Mouse (Mus musculus) embryonic facial prominence, embryonic 15.5 days (tissue): ENCODE results near the gene Zbtb16. TPM values are rescaled to one million over a fixed set of nuclear protein-coding genes. Genes with fewer than 3 reads are reported as not detected.

ENCODE experiments used
- ATAC-seq: fragments of 200-750 bp; cut with Nextera tagmentation; 2 replicates; pipeline ENCODE4 v1.8.0; 2017; ENCODE audit warnings: low read depth, moderate TSS enrichment; ENCODE audit not compliant: insufficient number of reproducible peaks, low FRiP score, low TSS enrichment
- H3K27ac ChIP-seq: fragments of 300-500 bp; sonication (generic); replicated peaks from 2 replicates; pipeline ENCODE4 v1.5.1; 2015; ENCODE audit warnings: mild to moderate bottlenecking, inconsistent platforms
- H3K27me3 ChIP-seq: fragments of 300-500 bp; sonication (generic); 2 replicates; pipeline ENCODE4 v1.6.1; 2015; ENCODE audit warnings: inconsistent platforms
- H3K36me3 ChIP-seq: fragments of 300-500 bp; sonication (generic); 2 replicates; pipeline ENCODE4 v1.6.1; 2015; ENCODE audit warnings: mild to moderate bottlenecking, inconsistent platforms
- H3K4me1 ChIP-seq: fragments of 300-500 bp; sonication (generic); 2 replicates; pipeline ENCODE4 v1.6.1; 2015; ENCODE audit warnings: inconsistent platforms
- H3K4me2 ChIP-seq: fragments of 300-500 bp; sonication (generic); replicated peaks from 2 replicates; pipeline ENCODE4 v1.6.1; 2015; ENCODE audit warnings: mild to moderate bottlenecking, inconsistent platforms
- H3K4me3 ChIP-seq: fragments of 300-500 bp; sonication (generic); replicated peaks from 2 replicates; pipeline ENCODE4 v1.5.1; 2015; ENCODE audit warnings: mild to moderate bottlenecking, inconsistent platforms
- H3K9ac ChIP-seq: fragments of 300-500 bp; sonication (generic); 2 replicates; pipeline ENCODE4 v1.6.1; 2015; ENCODE audit warnings: inconsistent platforms
- H3K9me3 ChIP-seq: fragments of 300-500 bp; sonication (generic); replicated peaks from 2 replicates; pipeline ENCODE4 v1.6.1; 2016; ENCODE audit warnings: inconsistent platforms
- WGBS: fragments of 180-500 bp; shearing (Covaris S2); methylation state at CpG from one replicate; pipeline ENCODE4 v1.1.7; 2015; 5-methylcytosine and 5-hydroxymethylcytosine counted together
- polyA plus RNA-seq: library from polyadenylated mRNA; unstranded; fragments of >200 nt; fragmentation: Nextera tagmentation; extraction: Ambion mirVana; gene quantifications from 2 replicates; pipeline ENCODE4 v1.2.1, GENCODE M21; 2015

The Zbtb16 gene
- polyA plus RNA-seq, 1 experiment from 2014 or later, result 10.0 TPM

GRCm38 (mm10) chr9:48784937-48785336, 51.1 kb downstream of the Zbtb16 start:
- H3K4me2 ChIP-seq, result no peak overlapping the region
- H3K27ac ChIP-seq, result no peak overlapping the region
- H3K4me1 ChIP-seq, result peaks cover 17% of the 10 kb centered on the region
- ATAC-seq, result no peak
- H3K36me3 ChIP-seq, result no peaks in the 10 kb centered on the region
- WGBS, result 78% methylated on average over 6 of the region's 6 CpGs
- H3K4me3 ChIP-seq, result no peak overlapping the region
- H3K27me3 ChIP-seq, result no peaks in the 10 kb centered on the region
- no peaks in the 10 kb centered on the region for H3K9me3 ChIP-seq
- no peak overlapping the region for H3K9ac ChIP-seq

- H3K36me3 ChIP-seq, result no peaks in the 10 kb centered on the region
- ATAC-seq, result no peak
- 73% methylated on average over 4 of the region's 4 CpGs for WGBS
- H3K4me3 ChIP-seq, result no peak overlapping the region
- no peak overlapping the region for H3K4me2 ChIP-seq
- peaks cover 13% of the 10 kb centered on the region for H3K4me1 ChIP-seq
- no peaks in the 10 kb centered on the region for H3K9me3 ChIP-seq
- no peak overlapping the region for H3K9ac ChIP-seq
- H3K27ac ChIP-seq, result no peak overlapping the region
- no peaks in the 10 kb centered on the region for H3K27me3 ChIP-seq
Measured at GRCm38 (mm10) chr9:48783292-48783691, 52.7 kb downstream of the Zbtb16 start.

DNA sequence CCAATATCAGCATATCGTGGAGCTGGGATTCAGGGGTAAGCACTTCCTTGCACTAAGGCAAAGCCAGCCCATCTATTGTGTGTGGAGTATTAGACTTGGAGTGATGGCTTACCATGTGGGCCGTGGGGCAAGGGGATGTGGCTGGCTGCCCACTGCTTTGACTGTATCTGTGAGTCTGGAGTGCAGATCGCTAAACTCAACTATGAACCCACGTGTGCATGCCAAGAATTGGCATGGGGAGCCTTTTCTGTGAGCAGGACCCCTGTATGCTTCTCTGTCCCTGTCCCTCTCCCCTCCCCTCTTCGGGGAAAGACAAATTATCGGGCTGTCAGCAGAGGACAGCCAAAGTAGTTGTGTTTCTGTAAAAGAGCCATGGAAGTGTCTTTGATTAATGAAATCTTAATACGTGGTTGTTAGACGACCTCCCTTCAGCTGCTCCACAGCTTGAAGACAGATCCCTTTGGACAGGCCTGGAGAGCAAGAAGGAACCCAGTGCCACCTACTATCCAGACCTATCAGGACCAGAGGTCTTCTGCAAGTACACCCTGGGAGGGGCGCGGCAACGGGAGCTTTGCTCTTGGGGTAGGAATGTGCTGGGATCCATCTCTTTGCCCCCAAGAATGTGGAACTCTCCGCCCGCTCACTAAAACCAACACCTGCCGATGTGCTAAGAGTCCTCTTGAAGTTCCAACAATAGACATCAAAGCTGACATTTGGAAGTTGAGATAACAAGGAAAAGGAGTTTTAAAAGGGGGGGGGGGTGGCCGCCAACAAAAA, 53.5 kb downstream of the Zbtb16 start:
- Histone ChIP-seq H3K27me3 (no peaks in the 10 kb centered on the region), H3K36me3 (no peaks in the 10 kb centered on the region), H3K27ac (no peak overlapping the region), H3K4me1 (peaks cover 9% of the 10 kb centered on the region), H3K9me3 (no peaks in the 10 kb centered on the region), H3K4me3 (no peak overlapping the region), H3K4me2 (no peak overlapping the region), H3K9ac (no peak overlapping the region)
- 54% methylated on average over 15 of the region's 15 CpGs for WGBS
- no peak for ATAC-seq

GRCm38 (mm10) chr9:48776268-48776667, 59.8 kb downstream of the Zbtb16 start:
- Histone ChIP-seq H3K36me3 (no peaks in the 10 kb centered on the region), H3K9me3 (no peaks in the 10 kb centered on the region), H3K27ac (no peak overlapping the region), H3K27me3 (no peaks in the 10 kb centered on the region), H3K4me2 (no peak overlapping the region), H3K4me3 (no peak overlapping the region), H3K4me1 (no peaks in the 10 kb centered on the region), H3K9ac (no peak overlapping the region)
- 84% methylated on average over 7 of the region's 7 CpGs for whole genome bisulfite sequencing
- ATAC-seq, result no peak

- no peak overlapping the region for H3K9ac ChIP-seq
- no peak overlapping the region for H3K4me3 ChIP-seq
- H3K27me3 ChIP-seq, result no peaks in the 10 kb centered on the region
- H3K9me3 ChIP-seq, result no peaks in the 10 kb centered on the region
- ATAC-seq, result no peak
- no peak overlapping the region for H3K4me2 ChIP-seq
- no peak overlapping the region for H3K27ac ChIP-seq
- no peaks in the 10 kb centered on the region for H3K36me3 ChIP-seq
- no peaks in the 10 kb centered on the region for H3K4me1 ChIP-seq
- WGBS, result 39% methylated on average over 2 of the region's 2 CpGs
Measured at GRCm38 (mm10) chr9:48775561-48775960, 60.5 kb downstream of the Zbtb16 start.

GRCm38 (mm10) chr9:48773710-48774109, 62.3 kb downstream of the Zbtb16 start:
- H3K27ac ChIP-seq, result no peak overlapping the region
- no peak overlapping the region for H3K9ac ChIP-seq
- no peak overlapping the region for H3K4me3 ChIP-seq
- H3K4me2 ChIP-seq, result no peak overlapping the region
- H3K4me1 ChIP-seq, result no peaks in the 10 kb centered on the region
- no peaks in the 10 kb centered on the region for H3K36me3 ChIP-seq
- H3K27me3 ChIP-seq, result no peaks in the 10 kb centered on the region
- ATAC-seq, result no peak
- 84% methylated on average over 8 of the region's 8 CpGs for WGBS
- H3K9me3 ChIP-seq, result no peaks in the 10 kb centered on the region

DNA sequence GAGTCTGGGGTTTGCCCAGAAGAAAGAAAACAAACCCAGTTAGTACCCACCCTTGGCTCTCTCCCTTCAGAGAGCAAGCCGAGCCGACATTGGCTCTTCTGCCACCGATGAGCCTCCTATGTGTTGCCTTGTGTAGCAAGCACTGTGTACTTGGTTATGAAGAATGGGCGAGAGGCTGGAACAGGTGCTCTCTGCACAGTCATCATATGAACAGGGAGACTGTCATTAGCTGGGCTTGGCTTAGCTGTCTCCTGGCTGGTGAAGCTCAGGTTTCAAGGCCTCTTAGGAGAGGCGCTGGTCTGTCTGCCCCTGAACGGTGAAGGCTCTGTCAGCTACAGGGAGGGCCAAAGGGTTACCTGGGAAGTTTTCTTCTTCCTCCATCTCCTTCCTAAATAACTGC, 62.9 kb downstream of the Zbtb16 start:
- Histone ChIP-seq H3K27me3 (no peaks in the 10 kb centered on the region), H3K4me3 (no peak overlapping the region), H3K9ac (no peak overlapping the region), H3K9me3 (no peaks in the 10 kb centered on the region), H3K36me3 (no peaks in the 10 kb centered on the region), H3K4me2 (no peak overlapping the region), H3K27ac (no peak overlapping the region), H3K4me1 (no peaks in the 10 kb centered on the region)
- whole genome bisulfite sequencing, result 65% methylated on average over 6 of the region's 6 CpGs
- no peak for ATAC-seq

DNA sequence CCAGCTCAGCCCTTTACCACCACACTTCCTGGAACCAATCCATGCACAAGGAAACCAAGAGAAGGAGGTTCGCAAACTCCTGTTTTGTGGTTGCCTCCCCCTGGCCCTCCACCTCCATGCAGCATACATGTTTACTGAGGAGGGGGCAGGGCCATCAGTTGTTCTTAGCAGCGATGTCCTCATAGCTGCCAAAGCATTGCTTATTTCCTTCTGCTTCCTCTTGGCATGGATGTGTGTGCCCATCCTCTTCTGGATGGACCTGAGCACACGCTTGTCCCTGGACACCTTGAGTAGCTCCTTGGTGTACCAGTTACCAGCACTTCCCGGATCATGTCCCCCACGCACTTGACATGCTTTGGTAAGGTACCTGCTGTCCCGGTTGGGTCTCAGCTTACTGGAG, 64.5 kb downstream of the Zbtb16 start:
- no peak overlapping the region for H3K4me3 ChIP-seq
- H3K4me1 ChIP-seq, result no peaks in the 10 kb centered on the region
- no peak for ATAC-seq
- no peaks in the 10 kb centered on the region for H3K27me3 ChIP-seq
- H3K9ac ChIP-seq, result no peak overlapping the region
- H3K9me3 ChIP-seq, result no peaks in the 10 kb centered on the region
- H3K4me2 ChIP-seq, result no peak overlapping the region
- H3K36me3 ChIP-seq, result no peaks in the 10 kb centered on the region
- no peak overlapping the region for H3K27ac ChIP-seq
- 91% methylated on average over 6 of the region's 6 CpGs for WGBS

- H3K4me1 ChIP-seq, result no peaks in the 10 kb centered on the region
- 81% methylated on average over 4 of the region's 4 CpGs for WGBS
- no peak for ATAC-seq
Measured at GRCm38 (mm10) chr9:48768965-48769364, 67.1 kb downstream of the Zbtb16 start.

GRCm38 (mm10) chr9:48767666-48768432, 68.2 kb downstream of the Zbtb16 start:
- H3K36me3 ChIP-seq, result no peaks in the 10 kb centered on the region
- no peak overlapping the region for H3K4me2 ChIP-seq
- no peaks in the 10 kb centered on the region for H3K4me1 ChIP-seq
- no peak overlapping the region for H3K27ac ChIP-seq
- no peaks in the 10 kb centered on the region for H3K27me3 ChIP-seq
- ATAC-seq, result no peak
- H3K4me3 ChIP-seq, result no peak overlapping the region
- 81% methylated on average over 20 of the region's 20 CpGs for WGBS
- no peaks in the 10 kb centered on the region for H3K9me3 ChIP-seq
- H3K9ac ChIP-seq, result no peak overlapping the region

More at GRCm38 (mm10) chr9:48768965-48769364, 67.1 kb downstream of the Zbtb16 start:
- Histone ChIP-seq H3K4me2 (no peak overlapping the region), H3K27me3 (no peaks in the 10 kb centered on the region), H3K4me3 (no peak overlapping the region), H3K36me3 (no peaks in the 10 kb centered on the region), H3K27ac (no peak overlapping the region), H3K9ac (no peak overlapping the region), H3K9me3 (no peaks in the 10 kb centered on the region)

GRCm38 (mm10) chr9:48765927-48766326, 70.1 kb downstream of the Zbtb16 start:
- Histone ChIP-seq H3K4me3 (no peak overlapping the region), H3K9ac (no peak overlapping the region), H3K36me3 (no peaks in the 10 kb centered on the region), H3K9me3 (no peaks in the 10 kb centered on the region), H3K27ac (no peak overlapping the region), H3K4me2 (no peak overlapping the region), H3K27me3 (no peaks in the 10 kb centered on the region), H3K4me1 (peaks cover 16% of the 10 kb centered on the region)
- no peak for ATAC-seq
